Mouse (Mus musculus) myocyte (in vitro differentiated cells): Measurements from ENCODE around the gene Smpd4. TPM values are rescaled to one million over a fixed set of nuclear protein-coding genes. Genes with fewer than 3 reads are reported as not detected.

Experiments used
- H3K27me3 ChIP-seq: one replicate; pipeline ENCODE4 v1.6.1; 2011; ENCODE audit not compliant: control insufficient read depth, insufficient read depth, insufficient read length
- H3K36me3 ChIP-seq: one replicate; pipeline ENCODE4 v1.6.1; 2011; ENCODE audit not compliant: control insufficient read depth, insufficient read depth
- H3K4me2 ChIP-seq: one replicate; pipeline ENCODE4 v1.6.1; 2011; ENCODE audit warnings: low read depth, control low read depth
- H3K4me3 ChIP-seq: one replicate; pipeline ENCODE4 v1.5.1; 2011; ENCODE audit warnings: mild to moderate bottlenecking, control low read depth, moderate library complexity
- H3K79me2 ChIP-seq: one replicate; pipeline ENCODE4 v1.6.1; 2011; ENCODE audit not compliant: control insufficient read depth, insufficient read depth
- H3ac ChIP-seq: one replicate; pipeline ENCODE4 v1.6.1; 2011; ENCODE audit not compliant: control insufficient read depth, insufficient read length
- CEBPB ChIP-seq: IDR thresholded peaks from 2 replicates; pipeline ENCODE4 v1.6.1; 2011; ENCODE audit warnings: mild to moderate bottlenecking, moderate library complexity; ENCODE audit not compliant: poor library complexity, insufficient read depth, severe bottlenecking
- E2F4 ChIP-seq: IDR thresholded peaks from one replicate; pipeline ENCODE4 v1.6.1; 2011; ENCODE audit warnings: mild to moderate bottlenecking, control low read depth, moderate library complexity; ENCODE audit not compliant: insufficient read depth
- MAX ChIP-seq: IDR thresholded peaks from one replicate; pipeline ENCODE4 v1.6.1; 2011; ENCODE audit warnings: low read depth, mild to moderate bottlenecking, control low read depth
- MYOD1 ChIP-seq, 3 experiments: IDR thresholded peaks; one replicate each; pipeline ENCODE4 v1.6.1; 2011; ENCODE audit warnings: control low read depth in 2 of 3, low read depth in 2 of 3, mild to moderate bottlenecking in 2 of 3, moderate library complexity in 1 of 3; ENCODE audit not compliant: insufficient read length in 2 of 3, control insufficient read depth in 1 of 3
- MYOG ChIP-seq, 3 experiments: IDR thresholded peaks; one replicate each; pipeline ENCODE4 v1.6.1; 2011; ENCODE audit warnings: control low read depth in 2 of 3, low read depth in 2 of 3, mild to moderate bottlenecking in 2 of 3; ENCODE audit not compliant: insufficient read length in 2 of 3, control insufficient read depth in 1 of 3, insufficient read depth in 1 of 3
- POLR2A ChIP-seq: IDR thresholded peaks from one replicate; pipeline ENCODE4 v1.6.1; 2011; ENCODE audit warnings: low read depth, mild to moderate bottlenecking, control low read depth, moderate library complexity; ENCODE audit not compliant: insufficient read length
- POLR2AphosphoS2 ChIP-seq: IDR thresholded peaks from one replicate; pipeline ENCODE4 v1.6.1; 2011; ENCODE audit warnings: low read depth, control low read depth; ENCODE audit not compliant: insufficient read length
- REST ChIP-seq: IDR thresholded peaks from one replicate; pipeline ENCODE4 v1.6.1; 2011; ENCODE audit warnings: mild to moderate bottlenecking, control low read depth, moderate library complexity; ENCODE audit not compliant: insufficient read depth, insufficient read length
- SRF ChIP-seq: IDR thresholded peaks from one replicate; pipeline ENCODE4 v1.6.1; 2011; ENCODE audit warnings: low read depth; ENCODE audit not compliant: control insufficient read depth, insufficient read length
- TCF12 ChIP-seq: IDR thresholded peaks from one replicate; pipeline ENCODE4 v1.6.1; 2011; ENCODE audit warnings: mild to moderate bottlenecking, control low read depth; ENCODE audit not compliant: poor library complexity, insufficient read depth, severe bottlenecking
- TCF3 ChIP-seq: IDR thresholded peaks from one replicate; pipeline ENCODE4 v1.6.1; 2011; ENCODE audit warnings: low read depth, control low read depth; ENCODE audit not compliant: insufficient read length
- USF1 ChIP-seq: IDR thresholded peaks from one replicate; pipeline ENCODE4 v1.6.1; 2011; ENCODE audit warnings: low read depth, mild to moderate bottlenecking, control low read depth, moderate library complexity
- polyA plus RNA-seq: library from polyadenylated mRNA; unstranded; fragments of >200 nt; fragmentation: generic; extraction: Trizol; gene quantifications from one replicate; pipeline ENCODE4 v1.2.1, GENCODE M21; 2012; ENCODE audit warnings: missing spikeins

Smpd4 gene
- polyA plus RNA-seq, 1 experiment: 15.2 TPM

DNA sequence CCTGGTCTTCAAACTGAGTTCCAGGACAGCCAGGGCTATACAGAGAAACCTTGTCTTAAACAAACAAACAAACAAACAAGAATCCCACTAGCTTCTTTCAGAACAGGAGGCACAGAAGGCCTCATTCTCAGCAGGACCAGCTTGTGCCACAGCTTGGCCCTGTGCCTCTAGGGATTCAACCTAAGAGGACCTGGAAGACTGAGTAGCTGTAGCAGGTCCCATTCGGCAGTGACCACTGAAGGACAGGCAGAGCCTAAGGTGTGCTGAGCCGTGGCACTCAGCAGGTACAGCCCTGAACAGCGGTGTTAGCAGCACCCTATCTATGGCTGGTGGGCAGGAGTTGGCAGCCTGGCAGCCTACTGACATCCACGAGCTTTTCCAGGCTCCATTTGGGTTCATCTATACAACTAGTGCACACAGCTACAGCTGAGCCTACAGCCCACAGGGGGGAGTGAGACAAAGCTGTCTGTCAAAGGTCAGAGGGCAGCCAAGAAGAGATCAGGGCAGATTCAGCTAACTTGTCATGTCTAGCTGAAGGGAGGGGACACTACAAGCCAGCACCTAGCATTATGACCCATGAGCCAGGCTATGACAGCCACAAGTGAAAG is 35.1 kb downstream of the Smpd4 start:
- Histone ChIP-seq H3K4me2 (no peak overlapping the region), H3K27me3 (no peaks in the 10 kb centered on the region), H3K79me2 (no peaks in the 10 kb centered on the region), H3ac (no peak overlapping the region), H3K4me3 (no peak overlapping the region), H3K36me3 (peaks cover 1% of the 10 kb centered on the region)
- TF ChIP-seq MAX: no peak
- TF ChIP-seq POLR2AphosphoS2: no peak
- TF ChIP-seq USF1: no peak
- no peak for TF ChIP-seq E2F4
- TF ChIP-seq POLR2A: no peak
- TF ChIP-seq TCF12: no peak
- no peak for TF ChIP-seq TCF3
- TF ChIP-seq SRF: no peak
- TF ChIP-seq MYOG (IDR thresholded peaks at IDR 0.05; ENCODE audit: control insufficient read depth in 1 of 3, insufficient read depth in 1 of 3, insufficient read length in 2 of 3, low read depth in 2 of 3): no peak
- TF ChIP-seq REST: no peak
- TF ChIP-seq MYOD1 (IDR thresholded peaks at IDR 0.05; ENCODE audit: control insufficient read depth in 1 of 3, insufficient read length in 2 of 3, low read depth in 2 of 3): no peak
- TF ChIP-seq CEBPB: no peak

GRCm38 (mm10) chr16:17656212-17656871 is 37.2 kb downstream of the Smpd4 start:
- peaks cover 5% of the 10 kb centered on the region for H3K36me3 ChIP-seq
- no peaks in the 10 kb centered on the region for H3K79me2 ChIP-seq
- no peak overlapping the region for H3ac ChIP-seq
- H3K27me3 ChIP-seq: no peaks in the 10 kb centered on the region
- H3K4me2 ChIP-seq: no peak overlapping the region
- H3K4me3 ChIP-seq: no peak overlapping the region
- TF ChIP-seq E2F4 (no peak), USF1 (no peak), MYOD1 (IDR thresholded peaks at IDR 0.05; ENCODE audit: control insufficient read depth in 1 of 3, insufficient read length in 2 of 3, low read depth in 2 of 3) (no peak), SRF (no peak), TCF12 (no peak), TCF3 (no peak), REST (no peak), MYOG (IDR thresholded peaks at IDR 0.05; ENCODE audit: control insufficient read depth in 1 of 3, insufficient read depth in 1 of 3, insufficient read length in 2 of 3, low read depth in 2 of 3) (no peak), POLR2AphosphoS2 (no peak), MAX (no peak)

DNA sequence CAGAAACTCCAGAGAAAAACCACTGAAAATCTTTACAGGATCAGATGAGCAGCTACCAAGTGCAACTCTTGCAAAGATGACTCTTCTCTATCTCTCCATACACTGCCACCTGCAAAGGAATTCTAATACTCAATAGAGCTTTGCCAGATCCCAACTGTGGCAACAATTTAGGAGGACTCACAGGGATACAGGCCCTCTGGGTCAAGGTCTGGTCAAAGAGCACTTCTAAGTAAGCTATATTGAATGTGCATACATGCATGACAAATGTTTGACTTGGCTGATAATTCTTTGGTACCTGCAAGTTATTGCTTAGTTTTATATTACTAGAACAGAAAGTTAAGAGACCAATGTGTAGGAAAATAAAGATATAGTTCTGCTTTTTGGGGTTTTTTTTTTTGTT is 46.4 kb downstream of the Smpd4 start:
- Histone ChIP-seq H3K79me2 (no peaks in the 10 kb centered on the region), H3K4me2 (no peak overlapping the region), H3K4me3 (no peak overlapping the region), H3K27me3 (no peaks in the 10 kb centered on the region), H3ac (no peak overlapping the region), H3K36me3 (peaks cover 34% of the 10 kb centered on the region)
- TF ChIP-seq MYOG (IDR thresholded peaks at IDR 0.05; ENCODE audit: control insufficient read depth in 1 of 3, insufficient read depth in 1 of 3, insufficient read length in 2 of 3, low read depth in 2 of 3) (no peak), POLR2AphosphoS2 (no peak)

GRCm38 (mm10) chr16:17669886-17670285 is 50.7 kb downstream of the Smpd4 start:
- Histone ChIP-seq H3K4me2 (no peak overlapping the region), H3ac (no peak overlapping the region), H3K36me3 (peaks cover 45% of the 10 kb centered on the region), H3K4me3 (no peak overlapping the region), H3K79me2 (no peaks in the 10 kb centered on the region), H3K27me3 (no peaks in the 10 kb centered on the region)
- no peak for TF ChIP-seq USF1
- no peak for TF ChIP-seq SRF
- no peak for TF ChIP-seq TCF12
- TF ChIP-seq CEBPB: no peak
- no peak for TF ChIP-seq E2F4
- TF ChIP-seq MAX: no peak
- no peak for TF ChIP-seq POLR2A
- TF ChIP-seq MYOD1 (IDR thresholded peaks at IDR 0.05; ENCODE audit: control insufficient read depth in 1 of 3, insufficient read length in 2 of 3, low read depth in 2 of 3): no peak
- TF ChIP-seq REST: no peak
- no peak for TF ChIP-seq MYOG (IDR thresholded peaks at IDR 0.05; ENCODE audit: control insufficient read depth in 1 of 3, insufficient read depth in 1 of 3, insufficient read length in 2 of 3, low read depth in 2 of 3)

Other genes starting within 250 kb of the Smpd4 start
- 12.0 TPM for gene Snap29, start 213.4 kb upstream of the Smpd4 start, polyA plus RNA-seq
- 37.8 TPM for gene Pi4ka, start 213.0 kb upstream of the Smpd4 start, polyA plus RNA-seq
- gene Crkl, start 167.4 kb upstream of the Smpd4 start, polyA plus RNA-seq: 14.8 TPM
- 0.02 TPM for gene Aifm3, start 129.7 kb upstream of the Smpd4 start, polyA plus RNA-seq
- 84.7 TPM for gene Lztr1, start 110.7 kb upstream of the Smpd4 start, polyA plus RNA-seq
- 42.6 TPM for gene Thap7, start 88.2 kb upstream of the Smpd4 start, polyA plus RNA-seq
- 0.08 TPM for gene Lrrc74b, start 58.1 kb upstream of the Smpd4 start, polyA plus RNA-seq
- 3.3 TPM for gene P2rx6, start 57.5 kb upstream of the Smpd4 start, polyA plus RNA-seq
- 1.1 TPM for gene Slc7a4, start 36.1 kb upstream of the Smpd4 start, polyA plus RNA-seq
- 1.5 TPM for gene Ccdc74a, start 27.1 kb downstream of the Smpd4 start, polyA plus RNA-seq
- 42.9 TPM for gene Med15, start 113.5 kb downstream of the Smpd4 start, polyA plus RNA-seq
- 107 TPM for gene Klhl22, start 140.3 kb downstream of the Smpd4 start, polyA plus RNA-seq
- gene Scarf2, start 177.9 kb downstream of the Smpd4 start, polyA plus RNA-seq: 25.9 TPM
- gene B830017H08Rik, start 213.8 kb downstream of the Smpd4 start, polyA plus RNA-seq: 0.02 TPM
- gene Car15, start 219.0 kb downstream of the Smpd4 start, polyA plus RNA-seq: 1.2 TPM